Mouse (Mus musculus) ES-Bruce4 (cell line): ENCODE measurements around the gene Slc17a1.

Experiments
- CTCF ChIP-seq: IDR thresholded peaks from one replicate; pipeline ENCODE4 v1.8.1; 2011; ENCODE audit warnings: low read depth, low read length
- POLR2A ChIP-seq: IDR thresholded peaks from one replicate; pipeline ENCODE4 v1.8.1; 2011; ENCODE audit warnings: low read length; ENCODE audit not compliant: insufficient read depth

- TF ChIP-seq CTCF, result no peak
- TF ChIP-seq POLR2A, result no peak
Measured at GRCm38 (mm10) chr13:23849299-23849698, 18.3 kb upstream of the Slc17a1 start.
